Mouse (Mus musculus) brain, embryonic 14.5 days (tissue): ENCODE measurements around the gene Tmem248.

Source experiments
- CTCF ChIP-seq: fragments of 200-500 bp; IDR thresholded peaks from 2 replicates; pipeline ENCODE4 v1.5.1; 2012; ENCODE audit warnings: inconsistent platforms, mild to moderate bottlenecking, moderate library complexity, borderline replicate concordance; ENCODE audit not compliant: insufficient read depth, insufficient read length; ENCODE audit errors: extremely low read depth
- POLR2A ChIP-seq: fragments of 200-500 bp; IDR thresholded peaks from 2 replicates; pipeline ENCODE4 v1.6.1; 2012; ENCODE audit warnings: mild to moderate bottlenecking, inconsistent platforms, borderline replicate concordance; ENCODE audit not compliant: poor library complexity, insufficient read depth, insufficient read length, severe bottlenecking; ENCODE audit errors: extremely low read depth

DNA sequence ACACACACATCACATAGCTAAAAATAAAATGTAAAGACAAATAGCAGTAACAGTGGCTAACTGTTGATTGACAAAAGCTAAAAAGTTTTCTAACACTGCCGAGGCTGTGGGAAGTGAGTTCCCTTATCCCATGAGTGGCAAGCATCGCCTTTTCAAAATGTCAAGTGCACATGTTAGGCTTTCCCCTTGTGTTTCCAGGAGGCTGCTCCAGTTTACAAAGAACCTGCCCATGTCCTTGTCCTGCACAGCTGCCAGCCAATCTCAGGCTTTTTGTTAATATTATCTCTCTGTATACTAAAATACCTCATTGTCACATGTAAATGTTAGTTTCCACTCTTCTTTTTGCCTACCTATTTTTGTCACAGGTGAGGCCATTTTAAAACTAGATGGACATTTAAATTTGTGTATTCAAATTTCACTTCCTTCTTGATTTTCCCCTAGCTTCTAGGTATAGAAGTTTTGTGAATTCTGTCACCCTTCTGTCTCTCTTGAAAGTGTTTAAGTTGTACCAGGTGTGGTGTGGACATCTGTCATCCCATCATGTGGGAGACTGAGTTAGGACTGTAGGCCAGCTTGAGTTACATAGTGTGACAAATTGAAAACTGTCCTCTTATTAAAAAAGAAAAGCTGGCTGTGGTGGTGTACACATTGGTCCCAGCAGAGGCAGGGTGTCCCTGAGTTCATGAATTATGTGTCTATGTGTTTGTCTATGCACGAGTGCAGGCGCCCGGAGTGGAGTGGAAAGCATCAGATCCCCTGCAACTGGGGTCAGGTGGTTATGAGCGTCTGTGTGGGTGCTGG is 34.9 kb upstream of the Tmem248 start:
- TF ChIP-seq CTCF = no peak
- no peak for TF ChIP-seq POLR2A
